Mouse (Mus musculus): ENCODE results near the gene Galnt6.

The Galnt6 gene

GRCm38 (mm10) chr15:100651610-100652009, 77.6 kb downstream of the Galnt6 start:
- no peak for DNase-seq (ENCODE audit: low spot score)

GRCm38 (mm10) chr15:100650111-100650510, 79.1 kb downstream of the Galnt6 start:
- DNase-seq (ENCODE audit: low spot score) = no peak

- no peak for DNase-seq (ENCODE audit: low spot score)
Observed at GRCm38 (mm10) chr15:100646161-100646560, 83.0 kb downstream of the Galnt6 start.

GRCm38 (mm10) chr15:100642451-100642850, 86.7 kb downstream of the Galnt6 start:
- DNase-seq (ENCODE audit: low spot score) = no peak

All from ovary, adult 18-20 months (tissue).